Mouse (Mus musculus) small intestine, adult 2 months (tissue): ENCODE data around the gene Fam167b. TPM values are rescaled to one million over a fixed set of nuclear protein-coding genes. Genes with fewer than 3 reads are reported as not detected.
A peak's percentile ranks its signal among the peaks of the same experiment; 100 is the strongest.

Experiments used
- H3K27ac ChIP-seq: fragments of 200-500 bp; 2 replicates; pipeline ENCODE4 v1.5.1; 2012; ENCODE audit warnings: low read depth, low read length, control low read depth, inconsistent platforms; ENCODE audit not compliant: insufficient read depth
- H3K27me3 ChIP-seq: fragments of 200-500 bp; 2 replicates; pipeline ENCODE4 v1.6.1; 2012; ENCODE audit warnings: mild to moderate bottlenecking, moderate library complexity, low read length, inconsistent platforms; ENCODE audit not compliant: control insufficient read depth, insufficient read depth
- H3K36me3 ChIP-seq: fragments of 200-500 bp; 2 replicates; pipeline ENCODE4 v1.6.1; 2012; ENCODE audit warnings: mild to moderate bottlenecking, low read length, control low read depth, inconsistent platforms; ENCODE audit not compliant: control insufficient read depth, insufficient read depth
- H3K4me1 ChIP-seq: fragments of 200-500 bp; 2 replicates; pipeline ENCODE4 v1.6.1; 2012; ENCODE audit warnings: low read length, inconsistent platforms, mixed read lengths; ENCODE audit not compliant: control insufficient read depth, insufficient read depth, insufficient read length
- H3K4me3 ChIP-seq: fragments of 200-500 bp; 2 replicates; pipeline ENCODE4 v1.5.1; 2012; ENCODE audit warnings: low read depth, mild to moderate bottlenecking, control low read depth, inconsistent platforms, low read length, moderate library complexity
- CTCF ChIP-seq: fragments of 200-500 bp; IDR thresholded peaks from 2 replicates; pipeline ENCODE4 v1.5.1; 2012; ENCODE audit warnings: low read depth, mild to moderate bottlenecking, control low read depth, inconsistent platforms, low read length, moderate library complexity, mixed read lengths; ENCODE audit not compliant: insufficient replicate concordance, insufficient read length; ENCODE audit errors: extremely low read depth
- POLR2A ChIP-seq: fragments of 200-500 bp; IDR thresholded peaks from 2 replicates; pipeline ENCODE4 v1.6.1; 2012; ENCODE audit warnings: low read depth, mild to moderate bottlenecking, control low read depth, inconsistent platforms, low read length, moderate library complexity
- WGBS: fragments of 180-500 bp; shearing (Covaris S2); methylation state at CpG from one replicate; pipeline ENCODE4 v1.1.7; 2018; 5-methylcytosine and 5-hydroxymethylcytosine counted together
- polyA plus RNA-seq: library from polyadenylated mRNA; depleted of rRNA; stranded (reverse); fragments of >200 nt; gene quantifications from 2 replicates; pipeline ENCODE4 v1.2.3, GENCODE M21; 2012

Gene Fam167b
- polyA plus RNA-seq, 1 experiment, result 1.3 TPM

- Histone ChIP-seq H3K4me1 (no peaks in the 10 kb centered on the region), H3K36me3 (no peaks in the 10 kb centered on the region), H3K27ac (peak overlapping the region; percentile 71; the same call in 1 of the 2 replicates), H3K4me3 (peak overlapping the region; percentile 56), H3K27me3 (no peaks in the 10 kb centered on the region)
- 74% methylated on average over 13 of the region's 13 CpGs for WGBS
- TF ChIP-seq CTCF (no peak), POLR2A (no peak)
Observed at GRCm38 (mm10) chr4:129572236-129573092, 5.9 kb downstream of the Fam167b start.

- H3K27me3 ChIP-seq, result no peaks in the 10 kb centered on the region
- no peak overlapping the region; the same call in 1 of the 2 replicates for H3K4me3 ChIP-seq
- no peaks in the 10 kb centered on the region for H3K36me3 ChIP-seq
- H3K4me1 ChIP-seq, result no peaks in the 10 kb centered on the region
- H3K27ac ChIP-seq, result peak overlapping the region; percentile 28; the same call in 1 of the 2 replicates
- TF ChIP-seq POLR2A (no peak), CTCF (no peak)
- 71% methylated on average over 8 of the region's 8 CpGs for WGBS
Observed at GRCm38 (mm10) chr4:129571551-129572084, 6.7 kb downstream of the Fam167b start.

GRCm38 (mm10) chr4:129570028-129570427, 8.3 kb downstream of the Fam167b start:
- H3K4me1 ChIP-seq, result no peaks in the 10 kb centered on the region
- no peaks in the 10 kb centered on the region for H3K36me3 ChIP-seq
- no peak overlapping the region for H3K27ac ChIP-seq
- H3K4me3 ChIP-seq, result no peak overlapping the region
- TF ChIP-seq CTCF (no peak), POLR2A (no peak)
- H3K27me3 ChIP-seq, result no peaks in the 10 kb centered on the region
- WGBS, result 73% methylated on average over 6 of the region's 6 CpGs

- no peak for TF ChIP-seq POLR2A
- TF ChIP-seq CTCF, result no peak
- Histone ChIP-seq H3K27me3 (no peaks in the 10 kb centered on the region), H3K27ac (no peak overlapping the region), H3K4me3 (no peak overlapping the region), H3K36me3 (no peaks in the 10 kb centered on the region), H3K4me1 (peaks cover 6% of the 10 kb centered on the region; the same call in 1 of the 2 replicates)
- 88% methylated on average over 7 of the region's 7 CpGs for WGBS
Observed at GRCm38 (mm10) chr4:129568366-129568765, 10.0 kb downstream of the Fam167b start.

- Histone ChIP-seq H3K4me3 (no peak overlapping the region), H3K4me1 (peaks cover 6% of the 10 kb centered on the region; the same call in 1 of the 2 replicates), H3K27ac (no peak overlapping the region), H3K36me3 (no peaks in the 10 kb centered on the region), H3K27me3 (no peaks in the 10 kb centered on the region)
- WGBS, result 64% methylated on average over 6 of the region's 6 CpGs
- no peak for TF ChIP-seq CTCF
- no peak for TF ChIP-seq POLR2A
Observed at GRCm38 (mm10) chr4:129565139-129565538, 13.2 kb downstream of the Fam167b start.

GRCm38 (mm10) chr4:129563718-129564117, 14.6 kb downstream of the Fam167b start:
- Histone ChIP-seq H3K4me3 (no peak overlapping the region), H3K27me3 (no peaks in the 10 kb centered on the region), H3K36me3 (no peaks in the 10 kb centered on the region), H3K27ac (no peak overlapping the region), H3K4me1 (peaks cover 6% of the 10 kb centered on the region; the same call in 1 of the 2 replicates)
- TF ChIP-seq POLR2A (no peak), CTCF (no peak)
- WGBS, result 28% methylated on average over 8 of the region's 8 CpGs

- TF ChIP-seq POLR2A (no peak), CTCF (no peak)
- H3K27me3 ChIP-seq, result no peaks in the 10 kb centered on the region
- 54% methylated on average over 5 of the region's 5 CpGs for WGBS
- H3K27ac ChIP-seq, result no peak overlapping the region
- no peak overlapping the region for H3K4me3 ChIP-seq
- H3K36me3 ChIP-seq, result no peaks in the 10 kb centered on the region
- H3K4me1 ChIP-seq, result peaks cover 11% of the 10 kb centered on the region; the same call in 1 of the 2 replicates
Observed at GRCm38 (mm10) chr4:129561184-129561583, 17.2 kb downstream of the Fam167b start.
